Mouse (Mus musculus): Measurements from ENCODE around the gene Axl. TPM values are rescaled to one million over a fixed set of nuclear protein-coding genes. Genes with fewer than 3 reads are reported as not detected.
"Not testable (repeated sequence)": the region's sequence is repeated elsewhere in the genome, so short reads cannot be mapped to it uniquely, and the experiment has no call there.

Gene Axl
- polyA plus RNA-seq, 1 experiment from 2014 or later: 110 TPM

GRCm38 (mm10) chr7:25799369-25799768 lies 10.9 kb upstream of the Axl start:
- H3K4me2 ChIP-seq (ENCODE audit: low read length): no peak overlapping the region
- no peak overlapping the region for H3K27ac ChIP-seq
- no peaks in the 10 kb centered on the region for H3K27me3 ChIP-seq (ENCODE audit: insufficient read depth, low read length)
- ATAC-seq (replicated peaks; ENCODE audit: low FRiP score, low read depth) (no peak), DNase-seq (ENCODE audit: low spot score) (no peak)
- no peak overlapping the region for H3K4me3 ChIP-seq (replicated peaks; ENCODE audit: low read depth, low read length)
- WGBS: 63% methylated on average over 1 of the region's 1 CpGs
- H3K36me3 ChIP-seq (ENCODE audit: insufficient read depth, low read length): no peaks in the 10 kb centered on the region
- no peak overlapping the region for H3K9ac ChIP-seq (ENCODE audit: low read depth, low read length)
- H3K9me3 ChIP-seq (replicated peaks; ENCODE audit: low read length): no peaks in the 10 kb centered on the region
- peaks cover 6% of the 10 kb centered on the region; the same call in 1 of the 2 replicates for H3K4me1 ChIP-seq (replicated peaks; ENCODE audit: insufficient read depth, low read length)
- TF ChIP-seq CTCF (IDR thresholded peaks at IDR 0.05; ENCODE audit: low read depth): no peak

GRCm38 (mm10) chr7:25798540-25798939 lies 10.0 kb upstream of the Axl start:
- no peak overlapping the region for H3K4me2 ChIP-seq (ENCODE audit: low read length)
- WGBS: 81% methylated on average over 2 of the region's 2 CpGs
- no peak overlapping the region for H3K27ac ChIP-seq
- no peak for DNase-seq (ENCODE audit: low spot score)
- no peak for ATAC-seq (replicated peaks; ENCODE audit: low FRiP score, low read depth)
- H3K36me3 ChIP-seq (ENCODE audit: insufficient read depth, low read length): no peaks in the 10 kb centered on the region
- H3K4me1 ChIP-seq (replicated peaks; ENCODE audit: insufficient read depth, low read length): peaks cover 6% of the 10 kb centered on the region; the same call in 1 of the 2 replicates
- H3K9me3 ChIP-seq (replicated peaks; ENCODE audit: low read length): no peaks in the 10 kb centered on the region
- no peak overlapping the region for H3K9ac ChIP-seq (ENCODE audit: low read depth, low read length)
- peak; percentile 38 for TF ChIP-seq CTCF (IDR thresholded peaks at IDR 0.05; ENCODE audit: low read depth)
- no peaks in the 10 kb centered on the region for H3K27me3 ChIP-seq (ENCODE audit: insufficient read depth, low read length)
- no peak overlapping the region for H3K4me3 ChIP-seq (replicated peaks; ENCODE audit: low read depth, low read length)

- no peaks in the 10 kb centered on the region for H3K27me3 ChIP-seq (ENCODE audit: insufficient read depth, low read length)
- DNase-seq (ENCODE audit: low spot score): no peak
- H3K27ac ChIP-seq: no peak overlapping the region
- WGBS: 79% methylated on average over 8 of the region's 8 CpGs
- no peaks in the 10 kb centered on the region for H3K36me3 ChIP-seq (ENCODE audit: insufficient read depth, low read length)
- no peak overlapping the region for H3K9ac ChIP-seq (ENCODE audit: low read depth, low read length)
- no peak overlapping the region for H3K4me2 ChIP-seq (ENCODE audit: low read length)
- TF ChIP-seq CTCF (IDR thresholded peaks at IDR 0.05; ENCODE audit: low read depth): no peak
- H3K4me3 ChIP-seq (replicated peaks; ENCODE audit: low read depth, low read length): no peak overlapping the region
- no peaks in the 10 kb centered on the region for H3K4me1 ChIP-seq (replicated peaks; ENCODE audit: insufficient read depth, low read length)
- H3K9me3 ChIP-seq (replicated peaks; ENCODE audit: low read length): no peaks in the 10 kb centered on the region
- ATAC-seq (replicated peaks; ENCODE audit: low FRiP score, low read depth): no peak
Measured at GRCm38 (mm10) chr7:25794775-25795174, 6.3 kb upstream of the Axl start.

- no peak for ATAC-seq (replicated peaks; ENCODE audit: low FRiP score, low read depth)
- WGBS: 59% methylated on average over 3 of the region's 3 CpGs
- no peak overlapping the region for H3K4me2 ChIP-seq (ENCODE audit: low read length)
Measured at GRCm38 (mm10) chr7:25793679-25794078, 5.2 kb upstream of the Axl start.

GRCm38 (mm10) chr7:25792966-25793365 lies 4.5 kb upstream of the Axl start:
- not testable (repeated sequence) for ATAC-seq (replicated peaks; ENCODE audit: low FRiP score, low read depth); H3K9me3 ChIP-seq (replicated peaks; ENCODE audit: low read length); H3K9ac ChIP-seq (ENCODE audit: low read depth, low read length); H3K36me3 ChIP-seq (ENCODE audit: insufficient read depth, low read length); DNase-seq (ENCODE audit: low spot score); H3K27me3 ChIP-seq (ENCODE audit: insufficient read depth, low read length); H3K4me2 ChIP-seq (ENCODE audit: low read length); H3K4me3 ChIP-seq (replicated peaks; ENCODE audit: low read depth, low read length); H3K27ac ChIP-seq; H3K4me1 ChIP-seq (replicated peaks; ENCODE audit: insufficient read depth, low read length)
- 63% methylated on average over 9 of the region's 9 CpGs for WGBS

More at GRCm38 (mm10) chr7:25793679-25794078, 5.2 kb upstream of the Axl start:
- H3K9me3 ChIP-seq (replicated peaks; ENCODE audit: low read length): no peaks in the 10 kb centered on the region
- 0 out of 2 replicates have a peak, but pooled peaks cover 3% of the 10 kb centered on the region for H3K4me1 ChIP-seq (replicated peaks; ENCODE audit: insufficient read depth, low read length)
- no peak for DNase-seq (ENCODE audit: low spot score)
- no peak overlapping the region for H3K9ac ChIP-seq (ENCODE audit: low read depth, low read length)
- no peaks in the 10 kb centered on the region for H3K36me3 ChIP-seq (ENCODE audit: insufficient read depth, low read length)
- H3K27me3 ChIP-seq (ENCODE audit: insufficient read depth, low read length): no peaks in the 10 kb centered on the region
- no peak for TF ChIP-seq CTCF (IDR thresholded peaks at IDR 0.05; ENCODE audit: low read depth)
- H3K27ac ChIP-seq: no peak overlapping the region
- no peak overlapping the region for H3K4me3 ChIP-seq (replicated peaks; ENCODE audit: low read depth, low read length)

- Histone ChIP-seq H3K9me3 (replicated peaks; ENCODE audit: low read length) (no peaks in the 10 kb centered on the region), H3K4me2 (ENCODE audit: low read length) (no peak overlapping the region), H3K36me3 (ENCODE audit: insufficient read depth, low read length) (no peaks in the 10 kb centered on the region), H3K4me3 (replicated peaks; ENCODE audit: low read depth, low read length) (no peak overlapping the region), H3K27ac (no peak overlapping the region), H3K27me3 (ENCODE audit: insufficient read depth, low read length) (no peaks in the 10 kb centered on the region), H3K9ac (ENCODE audit: low read depth, low read length) (no peak overlapping the region), H3K4me1 (replicated peaks; ENCODE audit: insufficient read depth, low read length) (peaks cover 8% of the 10 kb centered on the region; the same call in 1 of the 2 replicates)
- ATAC-seq (replicated peaks; ENCODE audit: low FRiP score, low read depth) (no peak), DNase-seq (ENCODE audit: low spot score) (no peak)
- no peak for TF ChIP-seq CTCF (IDR thresholded peaks at IDR 0.05; ENCODE audit: low read depth)
- 64% methylated on average over 8 of the region's 8 CpGs for WGBS
Measured at GRCm38 (mm10) chr7:25790615-25791014, 2.1 kb upstream of the Axl start.

GRCm38 (mm10) chr7:25789129-25789440 lies 580 bp upstream of the Axl start:
- Histone ChIP-seq H3K4me1 (replicated peaks; ENCODE audit: insufficient read depth, low read length) (peaks cover 8% of the 10 kb centered on the region; the same call in 1 of the 2 replicates), H3K9me3 (replicated peaks; ENCODE audit: low read length) (no peaks in the 10 kb centered on the region), H3K4me2 (ENCODE audit: low read length) (peak overlapping the region; percentile 76), H3K27ac (0 out of 2 replicates have a peak overlapping the region, but pooled peaks have one; percentile 6), H3K36me3 (ENCODE audit: insufficient read depth, low read length) (no peaks in the 10 kb centered on the region), H3K4me3 (replicated peaks; ENCODE audit: low read depth, low read length) (peak overlapping the region; percentile 54), H3K27me3 (ENCODE audit: insufficient read depth, low read length) (no peaks in the 10 kb centered on the region), H3K9ac (ENCODE audit: low read depth, low read length) (no peak overlapping the region)
- DNase-seq (ENCODE audit: low spot score): no peak
- 46% methylated on average over 3 of the region's 3 CpGs for WGBS
- TF ChIP-seq CTCF (IDR thresholded peaks at IDR 0.05; ENCODE audit: low read depth): no peak
- ATAC-seq (replicated peaks; ENCODE audit: low FRiP score, low read depth): no peak

Measured in kidney, postnatal 0 days (tissue).